ENCODE assay signal across 1 mouse cellular context in genomic region chr7:132811716-132812618, GRCm38 (mm10).
TF ChIP-seq lines count a peak whose summit lies in the region.

No protein-coding gene starts in this region.

TF ChIP-seq in CH12.LX, 34 proteins besides CTCF, POLR2A, EP300 and RAD21 (continued from another document):
- TF ChIP-seq TBP (conservative IDR thresholded peaks at IDR 0.05; ENCODE audit: low read depth, low read length) = 0 out of 2 replicates have a peak, but pooled peaks have one; percentile 24
- TF ChIP-seq ZMIZ1 (IDR thresholded peaks at IDR 0.05; ENCODE audit: low read depth, low read length) = 0 out of 2 replicates have a peak, but pooled peaks have one; percentile 29
- no peak for TF ChIP-seq UBTF (IDR thresholded peaks at IDR 0.05; ENCODE audit: low read depth, low read length)
- peak; percentile 15 for TF ChIP-seq SMC3 (IDR thresholded peaks at IDR 0.05; ENCODE audit: low read depth, low read length)
- TF ChIP-seq KAT2A (IDR thresholded peaks at IDR 0.05; ENCODE audit: insufficient replicate concordance, low read length) = 0 out of 2 replicates have a peak, but pooled peaks have one; percentile 23
- TF ChIP-seq SIN3A (IDR thresholded peaks at IDR 0.05; ENCODE audit: low read length) = peak; percentile 83
- TF ChIP-seq GABPA (IDR thresholded peaks at IDR 0.05; ENCODE audit: insufficient replicate concordance, low read depth, low read length) = no peak
- TF ChIP-seq MAZ (IDR thresholded peaks at IDR 0.05; ENCODE audit: low read depth, low read length) = peak; percentile 38; the same call in 1 of the 2 replicates
- no peak; the same call in 1 of the 2 replicates for TF ChIP-seq MAX (IDR thresholded peaks at IDR 0.05; ENCODE audit: low read length)
- peak; percentile 96 for TF ChIP-seq CHD1 (IDR thresholded peaks at IDR 0.05; ENCODE audit: low read depth, low read length)
- TF ChIP-seq ELF1 (IDR thresholded peaks at IDR 0.05; ENCODE audit: low read depth, low read length) = no peak
- peak; percentile 94 for TF ChIP-seq ETS1 (conservative IDR thresholded peaks at IDR 0.05; ENCODE audit: low read depth, low read length)
- TF ChIP-seq JUND (conservative IDR thresholded peaks at IDR 0.05; ENCODE audit: low read depth, low read length) = no peak
- TF ChIP-seq ZC3H11A (IDR thresholded peaks at IDR 0.05; ENCODE audit: low read depth, low read length) = no peak
- peak; percentile 76 for TF ChIP-seq IRF4 (IDR thresholded peaks at IDR 0.05; ENCODE audit: low read depth, low read length)
- peak; percentile 62; the same call in 1 of the 2 replicates for TF ChIP-seq CHD2 (IDR thresholded peaks at IDR 0.05; ENCODE audit: low read length)
